Mouse (Mus musculus) cerebellum, adult 2 months (tissue): ENCODE results near the gene Mtfp1.

ENCODE experiments used
- CTCF ChIP-seq: fragments of 200-500 bp; IDR thresholded peaks from 2 replicates; pipeline ENCODE4 v1.5.1; 2011; ENCODE audit warnings: low read depth, mild to moderate bottlenecking, control low read depth, low read length, moderate library complexity, borderline replicate concordance; ENCODE audit not compliant: insufficient read depth
- POLR2A ChIP-seq: fragments of 200-500 bp; IDR thresholded peaks from 2 replicates; pipeline ENCODE4 v1.6.1; 2011; ENCODE audit warnings: low read length, control low read depth, borderline replicate concordance; ENCODE audit not compliant: insufficient read depth

GRCm38 (mm10) chr11:4043081-4043480, 52.2 kb downstream of the Mtfp1 start:
- TF ChIP-seq CTCF (no peak), POLR2A (no peak)
